Mouse (Mus musculus) intestine, embryonic 16.5 days (tissue): ENCODE data around the gene Clta. TPM values are rescaled to one million over a fixed set of nuclear protein-coding genes. Genes with fewer than 3 reads are reported as not detected.
A peak's percentile ranks its signal among the peaks of the same experiment; 100 is the strongest.

Experiments used
- ATAC-seq: fragments of 200-750 bp; cut with Nextera tagmentation; 2 replicates; pipeline ENCODE4 v1.8.0; 2017; ENCODE audit warnings: moderate TSS enrichment, moderate library complexity
- H3K27ac ChIP-seq: fragments of 300-500 bp; sonication (generic); 2 replicates; pipeline ENCODE4 v1.5.1; 2014; ENCODE audit warnings: mild to moderate bottlenecking, low read length
- H3K27me3 ChIP-seq: fragments of 300-500 bp; sonication (generic); replicated peaks from 2 replicates; pipeline ENCODE4 v1.6.1; 2014; ENCODE audit warnings: low read length, control low read depth, mixed read lengths; ENCODE audit not compliant: control insufficient read depth, insufficient read depth
- H3K36me3 ChIP-seq: fragments of 300-500 bp; sonication (generic); 2 replicates; pipeline ENCODE4 v1.6.1; 2014; ENCODE audit warnings: low read length, control low read depth; ENCODE audit not compliant: control insufficient read depth, insufficient read depth
- H3K4me1 ChIP-seq: fragments of 300-500 bp; sonication (generic); 2 replicates; pipeline ENCODE4 v1.6.1; 2014; ENCODE audit warnings: low read length, control low read depth, mixed read lengths; ENCODE audit not compliant: control insufficient read depth, insufficient read depth
- H3K4me2 ChIP-seq: fragments of 300-500 bp; sonication (generic); 2 replicates; pipeline ENCODE4 v1.6.1; 2014; ENCODE audit warnings: low read depth, low read length, control low read depth
- H3K4me3 ChIP-seq: fragments of 300-500 bp; sonication (generic); 2 replicates; pipeline ENCODE4 v1.5.1; 2014; ENCODE audit warnings: mild to moderate bottlenecking, low read length
- H3K9ac ChIP-seq: fragments of 300-500 bp; sonication (generic); 2 replicates; pipeline ENCODE4 v1.6.1; 2014; ENCODE audit warnings: low read depth, low read length
- H3K9me3 ChIP-seq: fragments of 300-500 bp; sonication (generic); 2 replicates; pipeline ENCODE4 v1.6.1; 2016; ENCODE audit warnings: low read length, control low read depth; ENCODE audit not compliant: control insufficient read depth
- WGBS: fragments of 180-500 bp; shearing (Covaris S2); extraction: QIAGEN DNeasy Blood & Tissue Kit; methylation state at CpG from one replicate; pipeline ENCODE4 v1.1.7; 2014; 5-methylcytosine and 5-hydroxymethylcytosine counted together
- polyA plus RNA-seq: library from polyadenylated mRNA; unstranded; fragments of >200 nt; fragmentation: Nextera tagmentation; extraction: Ambion mirVana; gene quantifications from 2 replicates; pipeline ENCODE4 v1.2.1, GENCODE M21; 2015

The Clta gene
- 241 and 256 TPM in 2 replicates for polyA plus RNA-seq

DNA sequence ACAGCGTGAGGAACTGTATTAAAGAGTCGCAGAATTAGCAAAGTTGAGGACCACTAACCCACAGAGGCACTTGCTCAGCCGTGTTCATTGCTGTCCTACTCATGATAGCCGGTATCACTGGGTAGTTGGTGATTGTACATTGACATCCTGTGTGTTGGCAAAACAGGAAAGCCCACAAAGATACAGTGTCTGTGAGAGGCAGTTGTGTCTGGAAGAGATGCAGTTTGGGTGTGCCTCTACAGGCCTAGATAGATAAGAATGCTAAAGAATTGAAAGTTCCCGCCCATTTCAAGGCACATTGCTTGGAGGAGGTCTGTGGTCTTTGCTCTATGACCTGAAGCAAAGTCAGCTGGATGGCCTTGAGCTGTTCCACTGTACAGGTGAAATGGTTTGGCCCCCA, at the start of gene Clta:
TSS of gene Clta (plus strand) at position 327 of the 400 bp plus-strand sequence.
- Histone ChIP-seq H3K27me3 (no peaks in the 10 kb centered on the region), H3K4me1 (no peaks in the 10 kb centered on the region), H3K9me3 (no peaks in the 10 kb centered on the region), H3K4me2 (no peak within 1 kb of the TSS), H3K36me3 (no peaks in the 10 kb centered on the region), H3K4me3 (no peak within 1 kb of the TSS), H3K27ac (no peak within 1 kb of the TSS), H3K9ac (no peak within 1 kb of the TSS)
- peak; percentile 69 for ATAC-seq
- 82% methylated on average over 5 of the region's 5 CpGs for WGBS

- under 1% methylated on average over 45 of the region's 45 CpGs for WGBS
- peaks cover 30% of the 10 kb centered on the region for H3K4me1 ChIP-seq
- no peaks in the 10 kb centered on the region for H3K27me3 ChIP-seq
- H3K9ac ChIP-seq = peak within 1 kb of the TSS; percentile 70
- H3K4me3 ChIP-seq = peak within 1 kb of the TSS; percentile 61
- H3K27ac ChIP-seq = peak within 1 kb of the TSS; percentile 86
- H3K9me3 ChIP-seq = no peaks in the 10 kb centered on the region
- no peaks in the 10 kb centered on the region for H3K36me3 ChIP-seq
- ATAC-seq = peak; percentile 86
- H3K4me2 ChIP-seq = peak within 1 kb of the TSS; percentile 98
These were observed 46.9 kb upstream of the Clta start, which contains the start of gene Glipr2 for GRCm38 (mm10) chr4:43957292-43957845. TSS of gene Glipr2 (plus strand) at chr4:43957401.

GRCm38 (mm10) chr4:43957846-43958461, 46.3 kb upstream of the Clta start:
- no peaks in the 10 kb centered on the region for H3K36me3 ChIP-seq
- no peaks in the 10 kb centered on the region for H3K27me3 ChIP-seq
- peak overlapping the region; percentile 86 for H3K27ac ChIP-seq
- ATAC-seq = peak; percentile 45
- H3K4me1 ChIP-seq = peaks cover 30% of the 10 kb centered on the region
- H3K4me3 ChIP-seq = peak overlapping the region; percentile 61
- H3K4me2 ChIP-seq = peak overlapping the region; percentile 98
- peak overlapping the region; percentile 70 for H3K9ac ChIP-seq
- WGBS = under 1% methylated on average over 26 of the region's 26 CpGs
- no peaks in the 10 kb centered on the region for H3K9me3 ChIP-seq

- Histone ChIP-seq H3K9me3 (no peaks in the 10 kb centered on the region), H3K27ac (peak overlapping the region; percentile 23; the same call in 1 of the 2 replicates), H3K9ac (0 out of 2 replicates have a peak overlapping the region, but pooled peaks have one; percentile 34), H3K27me3 (no peaks in the 10 kb centered on the region), H3K4me3 (no peak overlapping the region; the same call in 1 of the 2 replicates), H3K36me3 (no peaks in the 10 kb centered on the region), H3K4me2 (peak overlapping the region; percentile 98), H3K4me1 (peaks cover 40% of the 10 kb centered on the region)
- no peak for ATAC-seq
- WGBS = 57% methylated on average over 9 of the region's 9 CpGs
These were observed 44.6 kb upstream of the Clta start for GRCm38 (mm10) chr4:43959523-43960179.

DNA sequence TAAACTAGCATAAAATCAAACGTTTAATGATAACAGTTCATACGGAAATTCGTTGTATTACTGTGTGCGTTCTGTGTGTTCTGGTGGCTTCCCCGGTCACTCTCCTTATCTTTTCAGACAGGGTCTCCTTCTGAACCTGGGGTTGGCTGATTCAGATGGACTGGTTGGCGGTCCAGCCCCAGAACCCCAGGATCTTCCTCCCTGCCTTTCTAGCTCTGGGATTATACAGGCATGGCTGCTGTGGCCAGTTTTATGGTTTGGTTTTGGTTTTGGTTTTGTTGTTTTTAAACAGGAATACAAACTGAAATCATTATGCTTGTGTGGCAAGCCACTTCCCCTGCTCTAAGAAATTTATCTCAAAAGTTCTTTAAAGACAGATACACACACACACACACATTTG, 44.0 kb upstream of the Clta start:
- ATAC-seq = no peak
- H3K27ac ChIP-seq = no peak overlapping the region

GRCm38 (mm10) chr4:43964326-43964833, 39.9 kb upstream of the Clta start:
- no peak overlapping the region for H3K4me3 ChIP-seq
- ATAC-seq = peak; percentile 39
- 0 out of 2 replicates have a peak overlapping the region, but pooled peaks have one; percentile 20 for H3K9ac ChIP-seq
- H3K36me3 ChIP-seq = no peaks in the 10 kb centered on the region
- peak overlapping the region; percentile 13; the same call in 1 of the 2 replicates for H3K4me2 ChIP-seq
- no peaks in the 10 kb centered on the region for H3K27me3 ChIP-seq
- 24% methylated on average over 2 of the region's 2 CpGs for WGBS
- no peaks in the 10 kb centered on the region for H3K9me3 ChIP-seq
- H3K4me1 ChIP-seq = peaks cover 42% of the 10 kb centered on the region
- H3K27ac ChIP-seq = peak overlapping the region; percentile 42; the same call in 1 of the 2 replicates

More for the DNA sequence above, 44.0 kb upstream of the Clta start:
- Histone ChIP-seq H3K36me3 (no peaks in the 10 kb centered on the region), H3K9me3 (no peaks in the 10 kb centered on the region), H3K4me2 (peak overlapping the region; percentile 98; the same call in 1 of the 2 replicates), H3K4me1 (peaks cover 43% of the 10 kb centered on the region), H3K4me3 (no peak overlapping the region; the same call in 1 of the 2 replicates), H3K9ac (no peak overlapping the region), H3K27me3 (no peaks in the 10 kb centered on the region)
- WGBS = 56% methylated on average over 6 of the region's 6 CpGs

DNA sequence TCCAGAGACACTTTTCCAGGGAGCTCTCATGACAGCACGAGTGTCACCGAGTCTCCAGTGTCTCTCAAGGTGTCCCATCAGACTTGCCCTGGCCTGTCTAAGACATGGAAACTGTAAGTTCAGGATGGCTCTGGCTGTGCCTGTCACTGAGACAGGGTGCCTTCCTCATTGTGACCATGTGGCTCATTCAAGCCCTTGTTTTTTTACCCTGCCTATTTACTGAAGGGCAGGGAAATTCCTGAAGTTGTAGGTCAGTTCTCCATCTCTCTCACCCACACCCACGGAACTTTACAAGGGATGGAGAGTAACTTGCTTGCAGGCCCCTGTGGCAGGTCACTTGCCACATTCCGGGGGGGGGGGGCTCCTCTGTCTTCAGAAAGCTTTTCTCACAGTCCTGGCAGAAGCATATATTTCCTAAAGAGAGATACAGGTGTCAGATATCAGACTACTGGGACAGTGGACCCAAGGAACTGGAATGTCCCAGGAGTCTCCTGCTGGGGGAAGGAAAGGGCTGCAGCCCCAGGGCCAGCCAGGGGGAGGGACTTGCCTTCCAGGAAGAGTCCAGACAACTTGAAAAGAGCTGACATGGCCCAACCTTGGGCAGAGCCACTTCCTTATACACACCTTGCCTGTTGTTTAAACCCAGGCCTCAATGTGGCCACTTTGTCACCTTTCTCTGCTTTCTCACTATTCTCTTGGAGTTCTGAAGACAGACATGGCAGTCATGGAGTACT, 39.1 kb upstream of the Clta start:
- no peak overlapping the region for H3K9ac ChIP-seq

DNA sequence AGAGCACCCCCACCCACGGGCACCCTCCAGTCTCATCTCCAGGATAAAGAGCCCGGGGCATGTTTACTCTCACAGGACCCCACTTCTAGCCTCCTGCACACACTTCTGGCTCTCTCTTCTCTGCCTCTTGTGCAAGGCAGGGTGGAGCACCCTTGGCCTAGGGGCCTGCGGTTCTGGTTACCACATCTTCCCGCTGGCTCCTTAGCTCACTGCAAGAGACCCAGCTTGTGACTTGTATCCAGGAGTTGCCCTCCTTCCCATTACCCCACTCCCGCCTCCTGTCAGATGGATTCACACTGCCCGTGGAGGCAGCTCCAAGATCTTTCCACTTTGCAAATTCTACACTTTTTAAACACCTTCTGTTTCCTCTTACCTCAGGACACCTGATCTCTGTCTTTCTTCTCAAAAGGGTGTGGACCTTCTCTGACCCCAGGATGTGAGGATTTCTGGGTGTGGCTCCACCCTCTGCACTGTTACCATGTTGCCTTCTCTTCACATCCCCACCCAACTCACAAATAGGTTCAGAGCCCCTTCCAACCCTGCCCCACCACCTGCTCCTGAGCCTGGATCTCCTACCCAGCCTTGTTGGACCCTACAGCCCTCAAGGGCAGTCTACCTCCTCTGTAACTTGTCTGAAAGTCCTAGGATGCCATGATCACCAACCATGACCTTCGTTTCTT, 38.3 kb upstream of the Clta start:
- Histone ChIP-seq H3K27ac (no peak overlapping the region), H3K4me2 (no peak overlapping the region), H3K9ac (no peak overlapping the region), H3K4me3 (no peak overlapping the region), H3K4me1 (peaks cover 39% of the 10 kb centered on the region), H3K36me3 (no peaks in the 10 kb centered on the region), H3K9me3 (no peaks in the 10 kb centered on the region), H3K27me3 (no peaks in the 10 kb centered on the region)
- WGBS = 84% methylated on average over 7 of the region's 7 CpGs
- no peak for ATAC-seq

More for the DNA sequence above, 39.1 kb upstream of the Clta start:
- peaks cover 40% of the 10 kb centered on the region for H3K4me1 ChIP-seq
- H3K36me3 ChIP-seq = no peaks in the 10 kb centered on the region
- no peak overlapping the region for H3K27ac ChIP-seq
- no peak overlapping the region for H3K4me3 ChIP-seq
- no peak overlapping the region for H3K4me2 ChIP-seq
- WGBS = 47% methylated on average over 4 of the region's 4 CpGs
- ATAC-seq = peak; percentile 54
- H3K9me3 ChIP-seq = no peaks in the 10 kb centered on the region
- no peaks in the 10 kb centered on the region for H3K27me3 ChIP-seq
